Mouse (Mus musculus): ENCODE data around the gene Meis2.

The Meis2 gene

GRCm38 (mm10) chr2:116067711-116068110, 2.1 kb upstream of the Meis2 start:
- no peak for DNase-seq (ENCODE audit: low read depth)

- peak; percentile 85 for DNase-seq (ENCODE audit: low read depth)
Measured at GRCm38 (mm10) chr2:116067065-116067497, 1.4 kb upstream of the Meis2 start.

- DNase-seq (ENCODE audit: low read depth), result peak; percentile 72
Measured at GRCm38 (mm10) chr2:116066057-116066941, 660 bp upstream of the Meis2 start.

- DNase-seq (ENCODE audit: low read depth), result peak; percentile 67
Measured at GRCm38 (mm10) chr2:116065057-116065456, 582 bp downstream of the Meis2 start.

DNA sequence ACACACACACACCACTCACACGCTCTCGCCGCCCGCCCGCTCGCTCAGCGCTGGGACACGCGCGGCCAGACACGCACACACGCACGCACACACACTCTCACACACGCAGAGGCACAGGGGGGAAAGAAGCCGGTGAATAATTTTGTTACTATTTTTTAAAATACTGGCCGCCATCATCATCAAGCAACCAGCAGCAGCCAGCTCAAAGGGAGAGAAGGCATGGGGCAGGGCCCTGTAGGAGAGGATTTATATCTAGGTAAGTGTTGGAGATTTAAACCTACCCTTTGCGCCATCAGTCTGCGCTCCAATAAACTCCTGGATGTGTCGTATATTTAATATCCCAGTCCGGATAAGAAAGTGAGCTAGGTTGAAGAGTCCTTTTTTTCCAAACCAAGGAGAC, 1.1 kb downstream of the Meis2 start:
- peak; percentile 69 for DNase-seq (ENCODE audit: low read depth)

DNA sequence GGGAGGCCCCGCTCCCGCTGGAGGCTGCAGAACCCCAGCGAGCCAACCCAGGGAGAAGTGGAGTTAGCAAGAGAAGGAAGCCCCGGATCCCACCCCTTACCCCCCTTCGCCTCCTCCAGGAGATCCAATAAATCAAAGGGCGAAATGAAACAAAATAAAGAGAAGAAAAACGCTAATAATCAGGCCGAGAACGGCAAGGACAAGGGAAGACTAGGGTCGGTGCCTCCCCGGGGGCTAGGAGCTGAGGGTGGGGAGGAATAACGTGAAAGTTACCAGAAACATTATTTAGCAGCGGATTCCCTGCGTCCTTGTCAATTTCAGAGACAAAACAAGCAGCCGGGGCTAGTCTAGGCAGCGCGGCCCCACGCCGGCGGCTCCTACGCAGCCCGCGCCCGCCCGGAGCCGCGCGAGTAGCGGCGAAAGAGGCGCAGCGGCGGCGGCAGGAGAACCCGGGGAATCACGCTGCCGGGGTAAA, 1.8 kb downstream of the Meis2 start:
- DNase-seq (ENCODE audit: low read depth), result peak; percentile 12

- no peak for DNase-seq (ENCODE audit: low read depth)
Measured at GRCm38 (mm10) chr2:116062761-116063441, 2.7 kb downstream of the Meis2 start.

DNA sequence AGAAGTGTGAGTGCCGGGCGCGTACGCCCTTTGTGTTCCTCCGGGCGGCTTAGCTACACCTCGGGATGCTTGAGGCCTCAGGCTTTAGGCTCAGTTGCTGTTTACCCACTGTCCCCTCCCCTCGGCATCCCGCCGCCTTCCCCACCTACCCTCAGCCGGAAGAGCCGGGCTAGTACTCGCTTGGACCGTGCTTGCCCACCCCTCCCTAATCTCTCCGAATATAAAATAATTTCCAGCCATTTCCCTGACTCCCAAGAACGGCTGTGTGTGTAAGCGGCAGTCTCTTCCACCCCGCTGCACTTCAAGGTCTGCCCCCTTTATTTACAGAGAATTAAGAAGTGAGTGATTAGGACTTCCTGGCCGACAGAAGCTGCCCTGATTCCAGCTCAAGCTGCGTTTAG, 3.4 kb downstream of the Meis2 start:
- no peak for DNase-seq (ENCODE audit: low read depth)

DNA sequence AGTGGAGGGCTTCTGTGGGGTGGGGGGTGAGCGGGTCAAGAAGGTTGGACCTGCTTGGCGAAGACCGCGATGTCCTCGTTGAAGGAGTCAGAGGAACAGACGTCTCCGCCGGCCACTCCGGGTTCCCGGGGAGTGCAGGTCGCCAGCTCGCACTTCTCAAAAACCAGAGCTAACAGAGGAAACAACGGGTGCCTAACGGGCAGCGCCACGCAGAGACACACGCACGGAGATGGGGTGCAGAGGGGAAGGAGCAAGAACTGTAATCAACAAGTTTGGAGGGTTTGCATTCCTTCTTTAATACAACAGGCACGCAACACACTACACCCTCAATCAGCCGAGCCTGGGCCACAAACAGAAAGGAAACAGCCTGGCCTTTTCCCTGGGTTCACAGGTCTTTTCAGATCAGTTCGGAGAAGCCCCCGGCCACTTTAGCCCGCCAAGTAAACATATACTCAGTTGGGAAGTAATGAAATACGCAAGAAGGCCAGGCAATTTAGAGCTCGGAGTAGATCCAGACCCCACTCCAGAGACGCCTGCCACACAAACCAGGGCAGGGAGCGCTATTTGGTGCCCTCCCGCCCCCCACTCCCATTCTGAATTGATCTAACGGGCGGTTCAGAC, 4.1 kb downstream of the Meis2 start:
- no peak for DNase-seq (ENCODE audit: low read depth)

GRCm38 (mm10) chr2:116060701-116061400, 4.8 kb downstream of the Meis2 start:
- DNase-seq (ENCODE audit: low read depth), result no peak

DNA sequence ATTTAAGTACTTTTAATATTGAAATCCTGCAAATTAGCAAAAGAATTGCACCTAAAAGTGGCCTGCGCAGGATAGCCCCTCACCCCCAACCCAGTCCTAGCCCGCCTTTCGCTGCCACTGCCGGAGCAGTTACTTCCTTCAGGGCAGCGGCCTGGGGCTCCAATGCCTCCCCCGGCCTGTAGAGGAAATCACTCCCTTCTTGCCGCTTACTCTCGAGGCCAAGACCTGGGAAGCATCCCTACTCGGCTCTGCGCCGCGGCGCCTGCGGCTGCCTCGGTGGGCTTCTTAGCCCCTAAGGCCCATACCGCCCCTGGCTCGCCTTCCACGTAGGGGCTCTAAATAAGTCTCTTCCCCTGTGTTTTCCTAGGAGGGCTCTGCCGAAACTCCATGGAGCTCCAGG, 5.4 kb downstream of the Meis2 start:
- no peak for DNase-seq (ENCODE audit: low read depth)

GRCm38 (mm10) chr2:116059661-116060060, 6.0 kb downstream of the Meis2 start:
- no peak for DNase-seq (ENCODE audit: low read depth)

DNA sequence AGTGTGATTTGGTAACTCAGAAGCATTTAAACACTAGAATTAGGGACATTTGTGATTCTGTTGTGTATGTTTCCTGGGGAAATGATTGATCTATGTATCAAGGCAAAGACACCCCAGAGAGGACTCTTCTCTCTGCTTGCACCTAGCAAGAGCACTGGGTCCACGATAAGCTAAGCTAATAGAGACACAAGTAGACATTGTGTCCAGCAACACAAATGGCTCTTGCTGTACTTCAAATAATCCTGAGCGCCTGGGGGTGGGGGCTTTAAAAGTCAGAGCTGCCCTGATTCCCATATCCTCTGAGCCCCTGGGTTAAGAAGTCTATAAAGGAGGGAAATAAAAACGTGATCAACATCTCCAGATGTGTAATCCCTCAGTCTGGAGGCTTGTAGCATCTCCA, 6.6 kb downstream of the Meis2 start:
- DNase-seq (ENCODE audit: low read depth), result no peak

DNA sequence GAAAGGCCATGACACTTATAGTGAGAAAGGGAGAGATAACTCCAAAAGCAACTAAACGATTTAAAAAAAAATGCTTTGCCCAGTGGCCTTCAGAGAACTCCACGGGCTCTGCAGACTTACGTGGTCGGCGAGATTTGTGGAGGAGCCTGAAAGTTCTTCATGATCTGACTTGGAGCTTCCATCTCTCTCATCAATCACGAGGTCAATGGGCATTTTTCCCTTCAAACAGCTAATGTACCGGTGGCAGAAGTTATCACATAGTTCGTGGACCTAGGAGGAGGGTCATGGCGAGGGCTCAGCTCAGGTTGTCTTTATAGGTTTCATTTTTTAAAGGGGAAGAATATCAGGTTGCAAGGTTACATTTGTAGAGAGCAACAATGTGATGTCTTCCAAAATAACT, 7.1 kb downstream of the Meis2 start:
- no peak for DNase-seq (ENCODE audit: low read depth)

- no peak for DNase-seq (ENCODE audit: low read depth)
Measured at GRCm38 (mm10) chr2:116056826-116057225, 8.8 kb downstream of the Meis2 start.

DNA sequence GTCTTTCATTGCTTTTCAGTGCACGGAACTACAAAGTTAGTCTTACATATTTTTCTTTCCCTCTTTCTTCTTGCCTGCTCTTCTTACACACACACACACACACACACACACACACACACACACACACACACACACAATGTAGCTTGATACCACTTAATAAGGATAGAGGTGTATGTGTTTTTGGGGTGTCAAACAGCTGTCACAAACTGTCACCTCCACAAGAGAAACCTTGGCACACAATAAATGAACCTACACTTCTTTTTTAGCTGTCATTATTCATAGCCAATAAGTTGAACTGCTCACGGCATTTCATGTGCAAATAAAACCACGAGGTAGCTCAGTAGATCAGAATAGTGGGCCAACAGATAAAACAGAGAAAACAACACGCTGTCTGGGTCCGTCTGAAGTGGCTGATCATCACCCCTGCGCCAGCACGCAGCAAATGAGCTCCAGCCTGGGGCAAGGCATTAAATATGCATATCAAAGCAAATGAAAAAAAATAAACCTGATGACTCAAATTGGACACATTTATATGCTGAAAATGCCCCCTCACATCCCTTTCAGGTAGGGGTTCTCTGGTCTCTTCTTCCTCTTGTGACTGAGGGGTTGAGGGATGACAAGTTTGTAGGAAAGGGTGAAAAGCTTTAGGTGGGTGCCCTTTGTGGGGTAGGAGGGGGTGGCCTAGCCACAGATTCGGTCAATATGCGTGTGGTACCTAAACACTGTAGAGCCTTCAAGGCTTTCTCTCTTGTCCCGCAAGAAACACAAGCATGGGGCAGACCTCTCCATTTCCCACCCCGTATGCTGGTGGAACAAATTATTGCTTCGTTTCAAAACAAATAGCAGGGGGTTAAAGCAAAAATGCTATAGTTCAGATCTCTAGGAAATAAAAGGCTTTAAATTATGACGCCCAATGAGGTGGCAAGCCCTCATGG, 9.7 kb downstream of the Meis2 start:
- no peak for DNase-seq (ENCODE audit: low read depth)

DNA sequence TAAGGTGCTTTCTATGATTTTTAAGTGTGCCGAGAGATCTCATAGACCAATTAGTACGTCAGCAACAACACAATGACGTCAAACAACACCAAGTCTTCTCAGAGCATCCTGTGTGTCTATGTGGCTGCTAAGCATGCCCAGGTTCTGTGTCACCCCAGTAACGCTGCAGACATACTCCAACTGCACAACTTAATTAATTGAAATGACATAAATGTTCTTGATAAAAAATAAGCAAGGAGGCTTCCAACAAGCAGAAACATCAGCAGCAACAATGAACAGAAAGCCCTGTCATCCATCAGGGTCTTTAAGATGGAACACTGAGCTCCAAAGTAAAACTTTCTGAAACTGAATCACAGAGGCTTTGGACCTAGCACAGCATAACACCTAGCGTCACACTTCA, 11.7 kb downstream of the Meis2 start:
- no peak for DNase-seq (ENCODE audit: low read depth)

GRCm38 (mm10) chr2:116052688-116053421, 12.8 kb downstream of the Meis2 start:
- no peak for DNase-seq (ENCODE audit: low read depth)

DNA sequence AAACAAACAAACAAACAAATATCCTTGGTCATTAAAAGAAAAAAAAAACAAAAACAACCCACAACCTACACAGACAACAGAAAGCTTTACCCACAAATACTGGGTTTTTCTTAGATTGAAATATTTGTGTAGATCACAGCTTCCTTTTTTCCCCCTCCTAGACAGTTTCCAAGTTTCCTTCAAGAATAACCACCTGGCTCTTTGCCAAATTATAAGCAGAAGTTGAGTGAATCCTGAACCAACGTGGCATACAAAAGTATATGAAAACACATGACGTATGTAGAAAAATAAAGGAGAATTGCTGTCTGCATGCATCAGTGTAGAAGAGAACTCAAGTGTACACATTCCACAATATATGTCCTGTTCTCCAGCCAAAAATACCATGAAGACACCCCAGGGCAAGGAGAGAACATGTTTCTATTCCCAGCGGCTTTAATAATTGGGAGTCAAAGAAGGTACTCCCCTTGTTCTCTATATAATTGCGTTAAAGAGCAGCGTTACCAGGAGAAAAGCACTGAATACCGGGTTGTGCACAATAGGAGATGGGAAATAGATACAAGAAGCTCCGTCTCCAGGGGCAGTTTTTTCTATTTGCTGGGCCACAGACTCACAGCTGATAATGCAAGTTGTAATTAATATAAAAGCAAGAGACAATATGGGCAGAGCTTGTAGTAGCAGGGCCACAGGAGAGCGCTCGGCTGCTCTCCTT, 13.6 kb downstream of the Meis2 start:
- peak; percentile 51 for DNase-seq (ENCODE audit: low read depth)

GRCm38 (mm10) chr2:116049710-116050109, 15.9 kb downstream of the Meis2 start:
- DNase-seq (ENCODE audit: low read depth), result peak; percentile 54
